Mouse (Mus musculus): ENCODE data around the gene Creb5.

GRCm38 (mm10) chr6:53721595-53721994, 434.5 kb downstream of the Creb5 start:
- peak; percentile 87 for TF ChIP-seq CTCF (IDR thresholded peaks at IDR 0.05; ENCODE audit: extremely low read depth, insufficient read depth, low read length)
- no peak for TF ChIP-seq POLR2A (IDR thresholded peaks at IDR 0.05; ENCODE audit: extremely low read depth, insufficient read depth, low read length)

Data from cortical plate, adult 2 months (tissue).